ENCODE assay signal across 26 mouse cellular contexts in genomic region chr1:140438176-140438575, GRCm38 (mm10).
DNase-seq lines count a peak whose midpoint lies in the region; ATAC-seq and TF ChIP-seq lines count a peak whose summit lies in the region.
"Had no signal": no experiment of that assay in that cellular context is flagged by ENCODE, and none has a peak within 500 bp of the region (broad histone marks: within the 10 kb centered on the region; RNA-seq: fewer than 3 reads in every experiment).

No protein-coding gene starts in this region.

- H3K4me1 ChIP-seq in heart, postnatal 0 days (ENCODE audit: control insufficient read depth, insufficient read depth): no peaks in the 10 kb centered on the region
- H3K4me1 ChIP-seq in heart, embryonic 10.5 days: no peaks in the 10 kb centered on the region
- H3K4me1 ChIP-seq: embryonic facial prominence, embryonic 12.5 days; embryonic facial prominence, embryonic 15.5 days; heart, embryonic 12.5 days; heart, embryonic 15.5 days; hindbrain, embryonic 12.5 days had no signal

- WGBS in heart, postnatal 0 days: 47% methylated on average over 5 of the region's 5 CpGs
- 71% methylated on average over 5 of the region's 5 CpGs for WGBS in heart, embryonic 10.5 days

- intact Hi-C loops in left cerebral cortex, adult 2 months (cut with DNase I): no loop called here
- intact Hi-C loops in left cerebral cortex, postnatal 14 days (cut with DNase I): no loop called here

- H3K9ac ChIP-seq in heart, postnatal 0 days (replicated peaks; ENCODE audit: low read depth, low read length): no peak overlapping the region
- H3K9ac ChIP-seq: embryonic facial prominence, embryonic 12.5 days; embryonic facial prominence, embryonic 15.5 days; forebrain, postnatal 0 days; heart, embryonic 12.5 days; heart, embryonic 15.5 days; hindbrain, embryonic 12.5 days had no signal

- no peak overlapping the region for H3K27ac ChIP-seq in heart, postnatal 0 days (ENCODE audit: low read depth)
- no peak overlapping the region for H3K27ac ChIP-seq in heart, embryonic 10.5 days
- peak overlapping the region; percentile 72 for H3K27ac ChIP-seq in left cerebral cortex, adult 2 months
- H3K27ac ChIP-seq: embryonic facial prominence, embryonic 12.5 days; embryonic facial prominence, embryonic 15.5 days; heart, embryonic 15.5 days; hindbrain, embryonic 12.5 days had no signal

- DNase-seq in heart, postnatal 0 days (ENCODE audit: low spot score): peak; percentile 7
- DNase-seq in heart, embryonic 10.5 days (ENCODE audit: low spot score): no peak
- DNase-seq in left cerebral cortex, adult 2 months (ENCODE audit: extremely low spot score in 1 of 2, low spot score in 2 of 2): no peak
- no peak for DNase-seq in left cerebral cortex, postnatal 14 days (ENCODE audit: low spot score in 2 of 2)
- peak; percentile 44 for DNase-seq in brain, adult 2 months (ENCODE audit: low read depth, low spot score)
- DNase-seq in adrenal gland, postnatal 4 days (ENCODE audit: low spot score in 2 of 2): no peak
- DNase-seq: adrenal gland, adult 8-10 months; adrenal gland, postnatal 25 days; cerebellum, adult 11 months; cerebellum, adult 2 months; cerebellum, adult 9-11 months; cerebellum, postnatal 25 days; forebrain, postnatal 0 days; gastrocnemius, postnatal 10 days; gastrocnemius, postnatal 36 days had no signal

- no peak for TF ChIP-seq CTCF in heart, postnatal 0 days (IDR thresholded peaks at IDR 0.05; ENCODE audit: low read depth)
- TF ChIP-seq CTCF in left cerebral cortex, adult 2 months (IDR thresholded peaks at IDR 0.05): no peak

- H3K4me3 ChIP-seq in heart, postnatal 0 days (ENCODE audit: low read depth, low read length): no peak overlapping the region
- no peak overlapping the region for H3K4me3 ChIP-seq in heart, embryonic 10.5 days
- H3K4me3 ChIP-seq in left cerebral cortex, adult 2 months: no peak overlapping the region
- H3K4me3 ChIP-seq: embryonic facial prominence, embryonic 12.5 days; embryonic facial prominence, embryonic 15.5 days; heart, embryonic 12.5 days; heart, embryonic 15.5 days; hindbrain, embryonic 12.5 days had no signal

- no peaks in the 10 kb centered on the region for H3K9me3 ChIP-seq in heart, postnatal 0 days (replicated peaks; ENCODE audit: control insufficient read depth, low read length)
- no peaks in the 10 kb centered on the region for H3K9me3 ChIP-seq in heart, embryonic 10.5 days
- H3K9me3 ChIP-seq: embryonic facial prominence, embryonic 12.5 days; embryonic facial prominence, embryonic 15.5 days; heart, embryonic 12.5 days; heart, embryonic 15.5 days; hindbrain, embryonic 12.5 days had no signal

- ATAC-seq in heart, postnatal 0 days (ENCODE audit: insufficient read depth, low read depth): no peak
- ATAC-seq: activated CD4-positive, CD25-positive, alpha-beta regulatory T cell, adult 4 months; CD4-positive, CD25-positive, alpha-beta regulatory T cell, adult 4 months; forebrain, embryonic 14.5 days; forebrain, postnatal 0 days; hindbrain, embryonic 16.5 days; inflammation-experienced regulatory T-cells, adult 6 months; intestine, embryonic 16.5 days had no signal

- H3K27me3 ChIP-seq in heart, postnatal 0 days (ENCODE audit: control insufficient read depth, insufficient read depth, low read length): no peaks in the 10 kb centered on the region
- H3K27me3 ChIP-seq in heart, embryonic 10.5 days (ENCODE audit: insufficient read depth, poor library complexity, severe bottlenecking): no peaks in the 10 kb centered on the region
- H3K27me3 ChIP-seq: embryonic facial prominence, embryonic 12.5 days; embryonic facial prominence, embryonic 15.5 days; heart, embryonic 12.5 days; heart, embryonic 15.5 days; hindbrain, embryonic 12.5 days had no signal

- H3K4me2 ChIP-seq in heart, postnatal 0 days (ENCODE audit: low read depth, low read length): no peak overlapping the region
- H3K4me2 ChIP-seq: embryonic facial prominence, embryonic 12.5 days; embryonic facial prominence, embryonic 15.5 days; heart, embryonic 12.5 days; heart, embryonic 15.5 days; hindbrain, embryonic 12.5 days had no signal

- no peaks in the 10 kb centered on the region for H3K36me3 ChIP-seq in heart, postnatal 0 days (replicated peaks; ENCODE audit: control insufficient read depth, insufficient read depth, low read length)
- H3K36me3 ChIP-seq in heart, embryonic 10.5 days: no peaks in the 10 kb centered on the region
- H3K36me3 ChIP-seq: embryonic facial prominence, embryonic 12.5 days; embryonic facial prominence, embryonic 15.5 days; heart, embryonic 12.5 days; heart, embryonic 15.5 days; hindbrain, embryonic 12.5 days had no signal

- no peak for TF ChIP-seq EP300 in heart, postnatal 0 days (IDR thresholded peaks at IDR 0.05; ENCODE audit: low read depth)

Comparison
In these comparisons a context has a peak if more than half of its experiments do, and no peak if none do; other contexts are left out.
1. DNase-seq: peak in heart, postnatal 0 days (single experiment) and brain, adult 2 months (single experiment); none in heart, embryonic 10.5 days (single experiment), left cerebral cortex, adult 2 months (0 of 2), left cerebral cortex, postnatal 14 days (0 of 2) and adrenal gland, postnatal 4 days (0 of 2).